Mouse (Mus musculus): ENCODE measurements around the gene Zar1l.
"Not testable (repeated sequence)": the region's sequence is repeated elsewhere in the genome, so short reads cannot be mapped to it uniquely, and the experiment has no call there.

The Zar1l gene

DNA sequence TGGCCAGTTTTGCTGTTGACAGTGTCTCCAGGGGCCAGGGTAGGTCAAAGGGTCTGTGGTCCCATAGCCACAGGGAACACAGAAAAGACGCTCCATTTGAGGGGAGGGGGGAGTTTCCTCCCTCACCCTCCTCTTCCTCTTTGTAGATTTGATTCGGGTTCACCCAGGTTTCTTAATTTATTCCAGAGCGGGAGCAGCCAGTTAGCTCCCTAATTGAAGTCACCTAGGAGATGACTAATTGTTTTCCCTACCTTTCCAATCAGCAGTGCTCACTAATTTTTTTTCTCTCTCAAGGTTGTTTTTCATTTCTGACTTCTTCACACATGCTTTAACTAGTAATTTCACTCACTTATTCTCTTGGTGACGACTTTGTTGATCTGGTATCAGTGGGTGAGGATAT is at the start of gene Zar1l:
Gene Zar1l, minus strand, starts transcription at position 101 of the 400 bp plus-strand sequence.
- no peak for DNase-seq

DNA sequence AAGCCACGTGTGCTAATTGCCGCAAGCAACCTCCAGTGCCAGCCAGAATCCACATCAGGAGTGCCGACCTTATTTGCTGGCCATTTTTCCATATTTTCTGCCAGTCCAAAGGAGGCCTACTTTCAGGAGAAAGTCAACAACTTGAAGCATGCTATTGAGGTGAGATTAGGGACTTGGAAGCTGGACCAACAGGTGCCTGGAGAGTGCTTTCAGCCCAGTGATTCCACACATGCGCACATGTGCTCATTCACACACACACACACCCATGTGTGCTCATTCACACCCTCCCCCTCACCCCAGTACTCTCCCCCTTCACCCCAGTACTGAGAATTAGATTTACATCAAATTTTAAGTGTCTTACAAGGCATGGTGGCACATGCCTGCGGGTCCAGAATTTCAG is 49.0 kb upstream of the Zar1l start:
- no peak for DNase-seq

DNA sequence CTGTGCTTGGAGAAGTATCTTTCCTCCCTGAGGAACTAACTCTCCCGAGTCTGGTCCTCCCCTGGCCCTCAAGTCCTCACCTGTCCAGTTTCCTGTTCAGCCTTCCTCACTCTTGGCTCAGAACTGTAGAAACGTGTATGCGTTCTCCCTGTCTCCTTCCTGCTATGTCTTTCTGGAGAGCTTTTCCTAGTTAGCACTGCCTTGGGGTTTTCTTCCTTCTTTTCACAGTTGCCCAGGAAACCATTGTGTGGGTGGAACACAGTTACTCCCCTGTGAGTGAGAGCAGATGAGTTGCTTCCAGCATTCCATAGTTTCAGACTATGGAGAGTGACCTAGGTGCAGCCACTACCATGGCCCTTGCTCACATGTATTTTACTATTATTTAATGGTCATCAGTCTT is 48.3 kb upstream of the Zar1l start:
- no peak for DNase-seq

GRCm38 (mm10) chr5:150564426-150564825 is 46.5 kb upstream of the Zar1l start:
- no peak for DNase-seq

DNA sequence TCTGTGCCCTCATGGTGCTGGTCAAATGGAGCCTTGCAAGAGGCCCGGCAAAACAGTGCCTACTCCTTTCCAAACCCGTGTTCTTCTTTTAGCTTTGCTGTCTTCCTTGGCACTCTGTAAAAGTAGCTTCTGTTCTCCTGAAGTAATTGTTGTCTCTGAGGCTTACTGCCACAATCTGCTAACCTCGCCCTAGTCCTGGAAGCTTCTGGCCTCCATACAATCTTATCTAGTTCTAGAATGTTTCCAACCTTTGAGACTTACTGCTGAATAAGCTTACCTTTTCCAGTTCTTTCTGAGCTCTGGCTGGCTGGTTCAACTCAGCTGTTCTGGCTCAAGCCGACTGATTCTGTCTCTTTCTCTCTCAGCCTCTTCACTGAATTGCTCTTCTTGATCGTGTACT is 43.8 kb upstream of the Zar1l start:
- no peak for DNase-seq

GRCm38 (mm10) chr5:150561376-150561775 is 43.4 kb upstream of the Zar1l start:
- no peak for DNase-seq

GRCm38 (mm10) chr5:150560851-150561250 is 42.9 kb upstream of the Zar1l start:
- DNase-seq, result no peak

- no peak for DNase-seq
Measured at GRCm38 (mm10) chr5:150559519-150560103, 41.6 kb upstream of the Zar1l start.

DNA sequence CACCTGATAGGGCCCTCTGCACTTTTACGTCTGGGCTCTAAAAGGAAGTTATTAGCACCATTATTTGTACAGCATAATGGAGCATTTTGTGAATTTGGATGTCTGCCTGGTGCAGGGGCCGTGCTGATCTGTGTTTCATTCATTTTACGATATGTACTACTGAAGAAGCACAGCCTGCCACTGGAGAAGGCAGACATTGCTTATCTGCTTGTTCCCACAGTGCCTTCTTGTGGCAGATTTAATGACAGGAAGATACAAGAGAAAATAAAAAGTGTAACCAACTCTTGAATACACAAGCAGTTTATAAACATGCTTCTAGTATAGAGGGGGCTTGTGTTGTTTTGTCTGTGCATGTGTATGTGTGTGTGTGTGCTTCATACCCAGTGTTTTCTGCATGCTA is 33.7 kb upstream of the Zar1l start:
- DNase-seq, result no peak

- DNase-seq, result no peak
Measured at GRCm38 (mm10) chr5:150543184-150543583, 25.2 kb upstream of the Zar1l start.

GRCm38 (mm10) chr5:150541302-150541701 is 23.3 kb upstream of the Zar1l start:
- no peak for DNase-seq

- no peak for DNase-seq
Measured at GRCm38 (mm10) chr5:150525239-150525638, 7.3 kb upstream of the Zar1l start.

DNA sequence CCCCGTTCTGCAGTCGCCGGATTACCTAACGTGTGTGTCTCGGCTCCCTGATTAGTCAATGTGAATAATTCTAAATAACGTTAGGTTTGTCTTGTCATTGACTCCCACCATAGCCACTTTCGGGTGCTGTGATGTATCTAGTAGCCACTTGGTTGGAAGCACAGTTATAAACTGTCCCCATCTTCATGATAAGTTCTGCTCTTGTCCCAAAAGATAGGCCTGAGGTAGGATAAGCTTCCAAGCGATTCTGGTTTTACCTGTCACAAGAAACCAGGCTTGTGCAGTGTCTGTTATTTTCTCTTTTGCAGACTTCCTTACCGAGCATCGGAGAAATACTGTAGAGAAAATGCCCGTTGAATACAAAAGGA is 4.9 kb upstream of the Zar1l start:
- no peak for DNase-seq

- DNase-seq, result peak; percentile 90 to 94
Measured at GRCm38 (mm10) chr5:150521937-150522866, 4.2 kb upstream of the Zar1l start, which contains the start of gene Brca2. TSS of gene Brca2 (plus strand) at chr5:150522630.

- no peak for DNase-seq
Measured at GRCm38 (mm10) chr5:150519551-150519950, 1.6 kb upstream of the Zar1l start.

DNA sequence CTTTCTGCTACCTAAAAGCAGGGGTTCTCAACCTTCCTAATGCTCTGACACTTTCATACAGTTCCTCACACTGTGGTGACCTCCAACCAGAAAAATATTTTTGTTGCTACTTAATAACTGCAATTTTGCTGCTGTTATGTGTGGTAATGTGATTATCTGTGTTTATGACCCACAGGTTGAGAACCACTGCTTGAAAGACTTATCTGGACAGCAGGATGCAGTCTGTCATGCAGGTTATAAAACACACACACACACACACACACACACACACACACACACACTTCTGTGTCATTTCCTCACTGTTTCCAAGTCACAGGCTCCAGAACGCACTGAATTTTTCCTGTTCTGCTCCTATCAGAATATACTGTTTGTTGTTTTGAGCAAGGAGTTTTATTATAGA is 3.9 kb downstream of the Zar1l start:
- DNase-seq, result no peak

- DNase-seq, result no peak
Measured at GRCm38 (mm10) chr5:150513264-150513663, 4.7 kb downstream of the Zar1l start.

- DNase-seq, result no peak
Measured at GRCm38 (mm10) chr5:150510451-150511225, 7.3 kb downstream of the Zar1l start.

- DNase-seq, result peak in 1 of 2 experiments; percentile 60
Measured at GRCm38 (mm10) chr5:150495792-150496191, 22.2 kb downstream of the Zar1l start.

DNA sequence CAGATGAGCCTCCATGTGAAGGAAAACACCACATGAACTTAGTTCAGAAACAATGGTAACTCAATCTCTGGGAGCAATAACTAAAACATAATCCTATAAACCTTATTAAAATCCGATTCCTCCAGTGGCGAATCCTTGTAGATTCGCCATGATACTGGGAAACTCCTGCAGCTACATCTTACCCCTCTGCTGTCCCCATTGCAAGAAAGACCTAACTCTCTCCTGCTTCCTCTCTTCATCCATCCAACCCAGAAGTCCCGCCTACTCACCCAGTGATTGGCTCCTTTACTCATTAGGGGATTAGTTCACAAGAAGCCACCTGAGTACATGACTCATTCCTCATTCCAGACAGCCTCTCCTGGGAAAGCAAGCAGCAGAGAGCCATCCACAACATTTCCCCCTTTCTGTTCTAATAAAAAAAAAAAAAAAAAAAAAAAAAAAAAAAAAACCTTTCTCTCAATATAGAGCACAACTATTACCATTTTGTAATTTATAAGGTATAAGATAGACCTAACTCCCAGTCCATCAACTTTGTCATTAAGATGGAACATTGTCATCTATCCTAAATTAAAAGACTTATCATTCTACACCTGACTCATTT is 26.3 kb downstream of the Zar1l start:
- not testable (repeated sequence) for DNase-seq

GRCm38 (mm10) chr5:150490821-150491220 is 27.1 kb downstream of the Zar1l start:
- no peak for DNase-seq

GRCm38 (mm10) chr5:150490285-150490684 is 27.7 kb downstream of the Zar1l start:
- no peak for DNase-seq

GRCm38 (mm10) chr5:150485198-150485597 is 32.8 kb downstream of the Zar1l start:
- DNase-seq, result peak in 1 of 2 experiments; percentile 65
